In the genomic region with DNA sequence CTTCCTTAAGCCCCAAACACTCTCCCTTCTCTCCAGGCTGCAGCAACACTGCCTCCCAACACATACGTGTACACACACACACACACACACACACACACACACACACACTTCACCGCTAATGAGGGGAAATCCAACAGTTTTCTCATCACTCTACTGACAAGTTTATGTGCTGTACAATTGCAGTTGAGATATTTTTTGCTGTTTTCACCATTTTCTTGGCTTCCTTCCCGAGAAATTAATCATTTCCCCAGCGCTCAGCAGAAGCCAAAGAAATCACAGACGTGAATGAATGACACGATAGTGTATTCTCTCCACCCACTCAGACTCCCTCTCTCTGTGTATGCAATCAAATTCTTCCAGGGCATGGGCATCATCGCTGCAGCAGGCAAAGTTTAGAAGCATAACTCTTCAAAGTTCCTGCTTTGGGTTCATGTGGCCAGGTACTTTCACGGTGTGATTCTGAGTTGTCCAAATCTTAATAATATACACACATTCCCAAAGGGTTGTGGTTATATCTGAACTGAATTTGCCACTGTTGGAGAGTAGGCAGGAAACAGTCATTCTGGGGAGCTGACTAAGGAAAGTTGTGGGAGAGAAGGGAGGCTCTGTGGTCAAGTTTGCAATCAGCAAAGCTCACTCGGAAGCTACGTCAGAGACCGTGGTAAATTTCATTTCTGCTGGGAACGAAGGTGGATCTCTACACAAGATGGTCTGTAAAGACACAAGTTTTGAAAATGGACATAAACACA, we compare ENCODE assay signal across 8 mouse cellular contexts.
DNase-seq lines count a peak whose midpoint lies in the region; ATAC-seq and TF ChIP-seq lines count a peak whose summit lies in the region.

No protein-coding gene starts in this region.

- H3K4me1 ChIP-seq in limb, embryonic 13.5 days: no peaks in the 10 kb centered on the region
- H3K4me1 ChIP-seq in limb, embryonic 10.5 days: no peaks in the 10 kb centered on the region
- H3K4me1 ChIP-seq in forebrain, postnatal 0 days (ENCODE audit: insufficient read depth): no peaks in the 10 kb centered on the region

- H3K4me2 ChIP-seq in limb, embryonic 13.5 days (replicated peaks): no peak overlapping the region
- no peak overlapping the region for H3K4me2 ChIP-seq in forebrain, postnatal 0 days (ENCODE audit: low read depth)

- no peak for TF ChIP-seq CTCF in forebrain, postnatal 0 days (IDR thresholded peaks at IDR 0.05; ENCODE audit: low read depth)

- no peaks in the 10 kb centered on the region for H3K36me3 ChIP-seq in limb, embryonic 13.5 days
- H3K36me3 ChIP-seq in limb, embryonic 10.5 days: no peaks in the 10 kb centered on the region
- no peaks in the 10 kb centered on the region for H3K36me3 ChIP-seq in forebrain, postnatal 0 days (ENCODE audit: insufficient read depth)

- no peak overlapping the region for H3K9ac ChIP-seq in limb, embryonic 13.5 days
- no peak overlapping the region for H3K9ac ChIP-seq in forebrain, postnatal 0 days

- H3K4me3 ChIP-seq in limb, embryonic 13.5 days: no peak overlapping the region
- H3K4me3 ChIP-seq in limb, embryonic 10.5 days: no peak overlapping the region
- H3K4me3 ChIP-seq in forebrain, postnatal 0 days (ENCODE audit: low read depth, low read length): no peak overlapping the region

- 73% methylated on average over 12 of the region's 12 CpGs for WGBS in limb, embryonic 13.5 days
- 93% methylated on average over 12 of the region's 12 CpGs for WGBS in limb, embryonic 10.5 days
- 62% methylated on average over 12 of the region's 12 CpGs for WGBS in forebrain, postnatal 0 days

- peak; percentile 54; the same call in 1 of the 2 replicates for ATAC-seq in limb, embryonic 13.5 days (ENCODE audit: low FRiP score, low read depth)
- peak; percentile 94 for ATAC-seq in forebrain, postnatal 0 days

- H3K27me3 ChIP-seq in limb, embryonic 13.5 days: no peaks in the 10 kb centered on the region
- no peaks in the 10 kb centered on the region for H3K27me3 ChIP-seq in limb, embryonic 10.5 days (ENCODE audit: low read depth, poor library complexity, severe bottlenecking)
- H3K27me3 ChIP-seq in forebrain, postnatal 0 days (ENCODE audit: insufficient read depth, low read length): no peaks in the 10 kb centered on the region

- intact Hi-C loops in gastrocnemius, postnatal 14 days (cut with DNase I; ENCODE audit: low total_unique reads): no loop called here

- DNase-seq in limb, embryonic 10.5 days (ENCODE audit: low spot score): no peak
- peak; percentile 74 for DNase-seq in forebrain, postnatal 0 days
- peak; percentile 33 to 52 for DNase-seq in kidney, postnatal 4 days
- DNase-seq in right cerebral cortex, postnatal 10 days (ENCODE audit: low spot score in 2 of 2): peak; percentile 44 to 62
- DNase-seq in gastrocnemius, postnatal 4 days (ENCODE audit: low spot score in 2 of 2): no peak
- no peak for DNase-seq in gastrocnemius, postnatal 14 days
- DNase-seq in thymus, postnatal 4 days: no peak

- H3K9me3 ChIP-seq in limb, embryonic 13.5 days: no peaks in the 10 kb centered on the region
- no peaks in the 10 kb centered on the region for H3K9me3 ChIP-seq in limb, embryonic 10.5 days (replicated peaks)
- no peaks in the 10 kb centered on the region for H3K9me3 ChIP-seq in forebrain, postnatal 0 days (ENCODE audit: low read length)

- no peak overlapping the region; the same call in 1 of the 2 replicates for H3K27ac ChIP-seq in limb, embryonic 13.5 days
- H3K27ac ChIP-seq in limb, embryonic 10.5 days: no peak overlapping the region
- H3K27ac ChIP-seq in forebrain, postnatal 0 days (ENCODE audit: low read depth, low read length): no peak overlapping the region

Comparison
In these comparisons a context has a peak if more than half of its experiments do, and no peak if none do; other contexts are left out.
1. DNase-seq: peak in forebrain, postnatal 0 days (single experiment), kidney, postnatal 4 days (2 of 2) and right cerebral cortex, postnatal 10 days (2 of 2); none in limb, embryonic 10.5 days (single experiment), gastrocnemius, postnatal 4 days (0 of 2), gastrocnemius, postnatal 14 days (single experiment) and thymus, postnatal 4 days (single experiment).